Mouse (Mus musculus): Measurements from ENCODE around the gene Tap1. TPM values are rescaled to one million over a fixed set of nuclear protein-coding genes. Genes with fewer than 3 reads are reported as not detected.

Gene Tap1
- polyA plus RNA-seq, 1 experiment from 2014 or later, result 8.4 TPM

DNA sequence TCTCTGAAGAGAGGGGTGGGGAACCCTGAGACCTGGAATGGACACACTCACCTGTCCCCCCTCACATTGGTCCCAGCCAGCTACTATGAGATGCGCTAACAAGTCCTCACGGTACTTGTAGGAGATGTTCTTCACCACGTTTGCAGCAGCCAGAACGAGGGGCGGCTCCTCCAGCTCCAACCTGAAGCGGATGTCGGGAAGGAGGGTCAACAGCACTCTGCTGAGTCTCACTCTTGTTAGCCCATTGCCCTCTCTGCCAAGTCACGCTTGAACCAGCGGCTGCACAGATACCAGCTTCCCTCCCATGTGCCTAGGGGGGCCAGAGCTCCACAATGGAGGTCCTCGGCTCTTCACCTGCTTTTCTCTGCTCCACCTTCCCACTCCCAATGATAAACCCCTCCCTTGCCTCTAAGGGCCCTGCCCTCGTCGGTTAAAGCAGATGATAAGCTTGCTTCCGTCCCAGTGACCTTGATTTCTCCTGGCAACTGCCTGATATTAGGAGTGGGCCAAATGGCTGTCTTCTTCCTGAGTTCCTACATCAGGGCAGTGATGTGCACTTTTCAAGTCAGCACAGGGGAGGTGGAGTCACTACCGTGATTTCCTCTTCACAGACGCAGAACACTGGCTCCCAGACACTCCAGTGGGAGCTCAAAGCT, 3.7 kb upstream of the Tap1 start:
- Histone ChIP-seq H3K9me3 (no peaks in the 10 kb centered on the region), H3K36me3 (no peaks in the 10 kb centered on the region), H3K27ac (no peak overlapping the region), H3K9ac (no peak overlapping the region), H3K4me1 (peaks cover 12% of the 10 kb centered on the region), H3K27me3 (peaks cover 51% of the 10 kb centered on the region), H3K4me3 (no peak overlapping the region), H3K4me2 (replicated peaks) (no peak overlapping the region)
- WGBS, result 75% methylated on average over 15 of the region's 15 CpGs
- ATAC-seq (ENCODE audit: low FRiP score, low read depth), result no peak

DNA sequence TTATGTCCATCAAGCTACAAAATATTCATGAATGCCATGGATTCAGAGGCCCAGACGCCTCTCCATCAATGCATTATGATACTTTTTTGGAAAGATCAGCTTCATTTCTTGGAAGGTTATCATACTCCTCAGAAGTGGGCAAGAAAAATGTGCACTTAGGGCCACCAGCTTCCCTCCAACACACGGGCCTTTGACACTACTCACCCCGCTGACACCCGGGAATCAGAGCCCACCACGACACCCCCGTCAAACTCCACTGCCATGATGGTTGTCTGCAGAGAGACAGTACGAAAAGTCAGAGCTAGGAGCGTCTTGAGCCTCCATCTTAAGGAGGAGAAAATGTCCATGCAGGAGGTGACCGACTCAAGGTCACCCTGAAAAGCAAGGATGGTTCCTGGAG, 1.8 kb upstream of the Tap1 start:
- H3K27ac ChIP-seq, result no peak overlapping the region
- H3K9ac ChIP-seq, result no peak overlapping the region
- H3K36me3 ChIP-seq, result no peaks in the 10 kb centered on the region
- H3K27me3 ChIP-seq, result peaks cover 69% of the 10 kb centered on the region
- no peaks in the 10 kb centered on the region for H3K9me3 ChIP-seq
- 89% methylated on average over 9 of the region's 9 CpGs for WGBS
- peaks cover 12% of the 10 kb centered on the region for H3K4me1 ChIP-seq
- no peak overlapping the region for H3K4me3 ChIP-seq
- no peak overlapping the region for H3K4me2 ChIP-seq (replicated peaks)
- ATAC-seq (ENCODE audit: low FRiP score, low read depth), result no peak

DNA sequence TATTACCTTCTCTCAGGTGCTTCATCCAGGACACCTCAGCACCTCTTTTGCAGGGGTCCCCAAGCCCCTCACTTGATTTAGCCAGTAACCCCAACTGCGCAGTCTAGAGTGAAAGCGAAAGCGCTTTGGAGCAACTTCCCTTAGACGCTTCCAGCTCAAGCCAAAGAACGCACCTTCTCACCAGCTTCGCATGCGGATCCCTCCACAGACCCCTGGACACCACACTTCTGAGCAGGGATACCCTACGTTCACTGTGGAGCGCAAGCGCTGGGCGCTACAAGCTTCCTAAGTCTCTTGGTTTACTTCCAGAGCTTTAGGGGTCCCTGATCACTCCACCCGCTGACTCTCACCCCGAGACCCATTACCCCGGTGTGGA, 480 bp upstream of the Tap1 start:
- peak overlapping the region; percentile 94 for H3K4me2 ChIP-seq (replicated peaks)
- WGBS, result 2% methylated on average over 14 of the region's 14 CpGs
- peak overlapping the region; percentile 58 for H3K4me3 ChIP-seq
- no peaks in the 10 kb centered on the region for H3K36me3 ChIP-seq
- H3K9ac ChIP-seq, result peak overlapping the region; percentile 61
- peaks cover 78% of the 10 kb centered on the region for H3K27me3 ChIP-seq
- peak; percentile 57; the same call in 1 of the 2 replicates for ATAC-seq (ENCODE audit: low FRiP score, low read depth)
- H3K9me3 ChIP-seq, result no peaks in the 10 kb centered on the region
- no peak overlapping the region for H3K27ac ChIP-seq
- H3K4me1 ChIP-seq, result peaks cover 12% of the 10 kb centered on the region

DNA sequence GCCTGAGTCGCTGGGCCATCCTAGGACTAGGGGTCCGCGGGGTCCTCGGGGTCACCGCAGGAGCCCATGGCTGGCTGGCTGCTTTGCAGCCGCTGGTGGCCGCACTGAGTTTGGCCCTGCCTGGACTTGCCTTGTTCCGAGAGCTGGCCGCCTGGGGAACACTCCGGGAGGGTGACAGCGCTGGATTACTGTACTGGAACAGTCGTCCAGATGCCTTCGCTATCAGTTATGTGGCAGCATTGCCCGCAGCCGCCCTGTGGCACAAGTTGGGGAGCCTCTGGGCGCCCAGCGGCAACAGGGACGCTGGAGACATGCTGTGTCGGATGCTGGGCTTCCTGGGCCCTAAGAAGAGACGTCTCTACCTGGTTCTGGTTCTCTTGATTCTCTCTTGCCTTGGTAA, 657 bp downstream of the Tap1 start:
- Histone ChIP-seq H3K9ac (peak overlapping the region; percentile 74), H3K4me3 (peak overlapping the region; percentile 58), H3K9me3 (no peaks in the 10 kb centered on the region), H3K27ac (no peak overlapping the region), H3K36me3 (no peaks in the 10 kb centered on the region), H3K27me3 (peaks cover 88% of the 10 kb centered on the region), H3K4me2 (replicated peaks) (peak overlapping the region; percentile 94), H3K4me1 (peaks cover 12% of the 10 kb centered on the region)
- WGBS, result 4% methylated on average over 20 of the region's 20 CpGs
- no peak for ATAC-seq (ENCODE audit: low FRiP score, low read depth)

DNA sequence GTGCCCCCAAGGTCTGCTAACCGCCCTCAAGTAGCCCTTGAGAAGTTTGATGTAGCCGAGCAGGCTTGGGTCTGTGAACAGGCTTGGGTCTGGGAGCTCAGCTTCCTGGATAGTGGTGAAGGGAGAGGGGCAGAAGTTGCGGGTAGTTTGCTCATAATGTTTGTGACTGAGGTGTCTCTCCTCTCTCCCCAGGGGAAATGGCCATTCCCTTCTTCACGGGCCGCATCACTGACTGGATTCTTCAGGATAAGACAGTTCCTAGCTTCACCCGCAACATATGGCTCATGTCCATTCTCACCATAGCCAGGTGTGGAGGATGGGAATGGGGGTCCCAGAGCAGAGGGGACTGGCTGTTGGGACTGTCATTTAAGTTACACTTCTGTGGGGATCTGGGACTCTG, 1.6 kb downstream of the Tap1 start:
- no peak overlapping the region for H3K4me2 ChIP-seq (replicated peaks)
- H3K27me3 ChIP-seq, result peaks cover 88% of the 10 kb centered on the region
- H3K36me3 ChIP-seq, result no peaks in the 10 kb centered on the region
- H3K4me3 ChIP-seq, result no peak overlapping the region
- no peak overlapping the region for H3K27ac ChIP-seq
- WGBS, result 58% methylated on average over 6 of the region's 6 CpGs
- ATAC-seq (ENCODE audit: low FRiP score, low read depth), result no peak
- H3K4me1 ChIP-seq, result peaks cover 12% of the 10 kb centered on the region
- no peak overlapping the region for H3K9ac ChIP-seq
- H3K9me3 ChIP-seq, result no peaks in the 10 kb centered on the region

DNA sequence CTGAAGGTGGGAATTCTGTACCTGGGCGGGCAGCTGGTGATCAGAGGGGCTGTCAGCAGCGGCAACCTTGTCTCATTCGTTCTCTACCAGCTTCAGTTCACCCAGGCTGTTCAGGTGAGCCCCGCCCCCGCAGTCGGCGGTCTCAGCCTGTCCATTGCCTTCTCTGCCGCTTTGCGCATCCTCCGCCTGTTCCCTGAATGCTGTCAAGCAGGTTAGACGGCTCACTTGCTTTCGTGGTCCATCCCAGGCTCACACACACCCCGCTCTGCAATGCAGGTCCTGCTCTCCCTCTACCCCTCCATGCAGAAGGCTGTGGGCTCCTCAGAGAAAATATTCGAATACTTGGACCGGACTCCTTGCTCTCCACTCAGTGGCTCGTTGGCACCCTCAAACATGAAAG, 5.5 kb downstream of the Tap1 start:
- no peak overlapping the region for H3K9ac ChIP-seq
- H3K4me1 ChIP-seq, result peaks cover 16% of the 10 kb centered on the region
- no peaks in the 10 kb centered on the region; the same call in 1 of the 2 replicates for H3K9me3 ChIP-seq
- H3K27me3 ChIP-seq, result peaks cover 96% of the 10 kb centered on the region
- no peak overlapping the region for H3K4me3 ChIP-seq
- H3K36me3 ChIP-seq, result no peaks in the 10 kb centered on the region
- 24% methylated on average over 16 of the region's 16 CpGs for WGBS
- no peak overlapping the region for H3K27ac ChIP-seq
- H3K4me2 ChIP-seq (replicated peaks), result no peak overlapping the region
- no peak for ATAC-seq (ENCODE audit: low FRiP score, low read depth)

DNA sequence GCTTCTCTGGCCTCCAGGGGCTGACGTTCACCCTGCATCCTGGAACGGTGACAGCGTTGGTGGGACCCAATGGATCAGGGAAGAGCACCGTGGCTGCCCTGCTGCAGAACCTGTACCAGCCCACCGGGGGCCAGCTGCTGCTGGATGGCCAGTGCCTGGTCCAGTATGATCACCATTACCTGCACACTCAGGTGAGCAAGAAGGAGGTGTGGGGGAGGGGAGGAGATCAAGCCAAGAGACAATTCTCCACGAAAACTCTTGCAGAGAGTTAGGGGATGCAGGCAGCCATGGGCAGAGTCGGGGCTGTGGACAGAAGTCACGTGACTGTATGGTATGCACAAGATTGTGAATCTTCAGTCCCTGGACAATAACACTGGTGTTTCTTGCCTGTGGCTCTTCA, 6.1 kb downstream of the Tap1 start:
- no peak overlapping the region for H3K27ac ChIP-seq
- peaks cover 17% of the 10 kb centered on the region for H3K4me1 ChIP-seq
- peaks cover 97% of the 10 kb centered on the region for H3K27me3 ChIP-seq
- ATAC-seq (ENCODE audit: low FRiP score, low read depth), result no peak
- WGBS, result 53% methylated on average over 8 of the region's 8 CpGs
- no peaks in the 10 kb centered on the region for H3K36me3 ChIP-seq
- H3K4me3 ChIP-seq, result no peak overlapping the region
- no peaks in the 10 kb centered on the region; the same call in 1 of the 2 replicates for H3K9me3 ChIP-seq
- no peak overlapping the region for H3K9ac ChIP-seq
- H3K4me2 ChIP-seq (replicated peaks), result no peak overlapping the region

DNA sequence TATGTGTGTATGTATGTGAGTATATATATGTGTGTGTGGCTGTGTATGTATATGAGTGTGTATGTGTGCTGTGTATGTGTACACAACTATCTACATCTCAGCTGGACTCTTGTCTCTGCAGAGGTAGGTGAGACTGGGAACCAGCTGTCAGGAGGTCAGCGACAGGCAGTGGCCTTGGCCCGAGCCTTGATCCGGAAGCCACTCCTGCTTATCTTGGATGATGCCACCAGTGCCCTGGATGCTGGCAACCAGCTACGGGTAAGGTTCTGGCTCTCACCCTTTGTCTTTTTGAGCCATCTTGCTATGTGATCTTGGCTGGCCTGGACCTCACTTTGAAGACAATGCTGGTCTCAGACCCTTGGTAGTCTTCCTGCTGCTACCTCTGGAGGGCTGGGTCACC, 7.4 kb downstream of the Tap1 start:
- no peaks in the 10 kb centered on the region; the same call in 1 of the 2 replicates for H3K9me3 ChIP-seq
- H3K36me3 ChIP-seq, result no peaks in the 10 kb centered on the region
- peaks cover 17% of the 10 kb centered on the region for H3K4me1 ChIP-seq
- no peak for ATAC-seq (ENCODE audit: low FRiP score, low read depth)
- H3K27ac ChIP-seq, result no peak overlapping the region
- 94% methylated on average over 4 of the region's 4 CpGs for WGBS
- no peak overlapping the region for H3K4me3 ChIP-seq
- no peak overlapping the region for H3K4me2 ChIP-seq (replicated peaks)
- peaks cover 98% of the 10 kb centered on the region for H3K27me3 ChIP-seq
- no peak overlapping the region for H3K9ac ChIP-seq

DNA sequence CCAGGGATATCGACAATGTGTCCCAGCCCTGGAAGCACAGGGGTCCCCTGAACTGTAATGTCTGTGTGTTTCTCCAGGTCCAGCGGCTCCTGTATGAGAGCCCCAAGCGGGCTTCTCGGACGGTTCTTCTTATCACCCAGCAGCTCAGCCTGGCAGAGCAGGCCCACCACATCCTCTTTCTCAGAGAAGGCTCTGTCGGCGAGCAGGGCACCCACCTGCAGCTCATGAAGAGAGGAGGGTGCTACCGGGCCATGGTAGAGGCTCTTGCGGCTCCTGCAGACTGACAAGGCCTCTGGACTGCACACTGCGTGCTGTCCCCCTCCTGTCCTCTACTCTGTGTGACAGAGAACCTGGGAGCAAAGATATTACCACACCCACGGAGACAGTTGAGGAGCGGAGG, 9.1 kb downstream of the Tap1 start:
- no peaks in the 10 kb centered on the region for H3K36me3 ChIP-seq
- peak overlapping the region; percentile 43; the same call in 1 of the 2 replicates for H3K4me3 ChIP-seq
- H3K9me3 ChIP-seq, result no peaks in the 10 kb centered on the region; the same call in 1 of the 2 replicates
- peaks cover 98% of the 10 kb centered on the region for H3K27me3 ChIP-seq
- WGBS, result 44% methylated on average over 12 of the region's 12 CpGs
- H3K9ac ChIP-seq, result no peak overlapping the region
- no peak overlapping the region for H3K27ac ChIP-seq
- H3K4me2 ChIP-seq (replicated peaks), result no peak overlapping the region
- peaks cover 17% of the 10 kb centered on the region for H3K4me1 ChIP-seq
- ATAC-seq (ENCODE audit: low FRiP score, low read depth), result no peak

DNA sequence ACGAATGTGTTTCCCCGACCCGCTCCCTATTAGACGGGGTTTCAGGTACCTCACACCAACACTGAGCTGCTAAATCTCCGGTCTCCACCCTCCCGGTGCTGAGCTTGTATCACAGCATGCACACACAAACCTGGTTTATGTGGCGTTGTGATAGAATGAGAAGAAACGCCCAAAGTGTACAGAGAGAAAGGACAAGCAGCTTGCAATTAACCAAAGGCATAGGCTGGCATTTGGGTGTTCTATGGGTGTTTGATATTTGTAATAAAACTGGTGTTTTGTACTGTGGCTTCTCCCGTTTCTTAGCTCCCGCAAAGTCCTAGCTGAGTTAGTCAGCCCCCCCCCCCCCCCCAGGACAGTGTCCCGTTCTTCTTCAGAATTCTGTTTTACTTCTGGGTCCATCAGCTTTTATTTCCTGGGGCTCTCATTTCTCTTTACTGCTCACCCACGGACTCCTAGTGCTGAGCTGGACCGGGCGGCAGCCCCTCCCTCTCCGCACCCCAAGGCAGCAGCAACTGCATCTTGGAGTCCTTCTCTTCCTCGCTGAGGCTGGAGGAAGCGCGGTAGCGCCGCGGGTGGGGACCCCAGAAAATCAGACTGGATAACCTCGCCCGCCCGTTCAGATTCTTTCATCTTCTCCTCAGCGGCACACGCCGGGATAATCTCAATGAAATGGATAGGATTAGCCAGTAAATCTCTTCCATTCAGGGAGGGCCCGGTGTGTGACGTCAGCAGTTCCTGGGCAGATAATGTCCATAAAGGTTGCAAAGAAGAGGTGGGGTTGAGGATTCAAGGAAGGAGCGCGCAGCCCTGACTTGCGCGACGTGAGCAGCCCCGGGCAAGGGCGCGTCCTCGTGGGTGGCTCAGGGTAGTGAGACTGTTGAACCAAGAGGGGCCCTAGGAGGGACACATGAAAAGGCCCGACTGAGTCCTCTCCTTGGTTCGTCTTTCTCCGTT, 9.9 kb downstream of the Tap1 start, which contains the start of gene Psmb8:
Gene Psmb8, plus strand, starts transcription at position 781 of the 954 bp plus-strand sequence.
- H3K4me2 ChIP-seq (replicated peaks), result peak within 1 kb of the TSS; percentile 69
- H3K4me3 ChIP-seq, result peak within 1 kb of the TSS; percentile 43
- peaks cover 95% of the 10 kb centered on the region for H3K27me3 ChIP-seq
- H3K4me1 ChIP-seq, result peaks cover 17% of the 10 kb centered on the region
- no peak within 1 kb of the TSS for H3K27ac ChIP-seq
- peak within 1 kb of the TSS; percentile 50; the same call in 1 of the 2 replicates for H3K9ac ChIP-seq
- no peaks in the 10 kb centered on the region; the same call in 1 of the 2 replicates for H3K9me3 ChIP-seq
- ATAC-seq (ENCODE audit: low FRiP score, low read depth), result peak; percentile 88
- H3K36me3 ChIP-seq, result no peaks in the 10 kb centered on the region
- WGBS, result 5% methylated on average over 41 of the region's 41 CpGs

DNA sequence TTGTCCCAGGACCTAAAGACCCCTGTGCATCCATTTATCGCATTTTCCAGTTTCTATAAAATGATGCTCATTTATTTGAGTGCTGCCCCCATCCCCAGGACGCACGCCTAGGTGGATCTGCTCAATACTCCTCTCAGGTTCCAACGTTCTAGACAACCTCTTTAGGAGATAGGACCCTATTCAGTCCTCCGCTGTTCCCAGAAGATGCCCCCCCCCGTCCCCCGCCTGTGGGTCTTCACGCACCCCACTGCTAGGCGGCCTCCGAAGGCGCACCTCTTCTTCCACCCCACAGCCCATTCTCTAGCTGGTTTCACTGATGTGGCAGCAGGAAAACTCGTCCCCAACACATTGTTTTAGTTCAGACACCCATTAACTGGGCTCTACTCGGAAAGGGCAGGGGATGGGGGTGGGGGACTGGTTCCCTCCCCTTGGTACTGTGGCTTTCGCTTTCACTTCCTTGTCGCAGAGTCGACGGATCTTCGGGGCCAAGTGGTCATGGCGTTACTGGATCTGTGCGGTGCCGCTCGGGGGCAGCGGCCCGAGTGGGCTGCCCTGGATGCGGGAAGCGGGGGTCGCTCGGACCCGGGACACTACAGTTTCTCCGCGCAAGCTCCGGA, 10.7 kb downstream of the Tap1 start:
- no peaks in the 10 kb centered on the region; the same call in 1 of the 2 replicates for H3K9me3 ChIP-seq
- ATAC-seq (ENCODE audit: low FRiP score, low read depth), result 0 out of 2 replicates have a peak, but pooled peaks have one; percentile 33
- no peaks in the 10 kb centered on the region for H3K36me3 ChIP-seq
- H3K4me2 ChIP-seq (replicated peaks), result peak overlapping the region; percentile 69
- WGBS, result 3% methylated on average over 32 of the region's 32 CpGs
- H3K27ac ChIP-seq, result no peak overlapping the region
- peak overlapping the region; percentile 50; the same call in 1 of the 2 replicates for H3K9ac ChIP-seq
- H3K4me3 ChIP-seq, result peak overlapping the region; percentile 43
- H3K4me1 ChIP-seq, result peaks cover 17% of the 10 kb centered on the region
- peaks cover 92% of the 10 kb centered on the region for H3K27me3 ChIP-seq

DNA sequence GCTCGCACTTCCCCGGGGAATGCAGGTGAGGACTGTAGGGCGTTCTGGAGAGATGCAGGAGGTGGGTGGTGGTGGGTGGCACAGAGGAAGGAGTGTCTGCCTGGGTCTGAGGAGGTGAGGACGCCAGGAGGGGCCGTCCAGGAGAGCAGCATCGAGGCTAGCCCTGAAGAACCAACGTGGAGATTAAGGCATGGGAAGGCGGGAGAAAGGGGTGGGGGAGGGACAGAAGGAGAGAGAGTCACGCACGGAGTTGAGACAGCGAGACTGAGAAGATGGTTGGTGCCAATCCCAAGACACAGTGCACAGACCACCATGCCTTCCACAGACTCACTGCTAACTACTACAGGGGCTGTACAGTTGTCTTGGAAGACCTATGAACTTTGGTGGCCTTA, 11.2 kb downstream of the Tap1 start:
- ATAC-seq (ENCODE audit: low FRiP score, low read depth), result no peak
- Histone ChIP-seq H3K9me3 (no peaks in the 10 kb centered on the region; the same call in 1 of the 2 replicates), H3K27me3 (peaks cover 92% of the 10 kb centered on the region), H3K27ac (no peak overlapping the region), H3K4me3 (peak overlapping the region; percentile 43), H3K4me1 (peaks cover 17% of the 10 kb centered on the region), H3K36me3 (no peaks in the 10 kb centered on the region), H3K4me2 (replicated peaks) (peak overlapping the region; percentile 69), H3K9ac (peak overlapping the region; percentile 50; the same call in 1 of the 2 replicates)
- 8% methylated on average over 11 of the region's 11 CpGs for WGBS
